Mouse (Mus musculus) midbrain, postnatal 0 days (tissue): ENCODE results near the gene Mrps2. TPM values are rescaled to one million over a fixed set of nuclear protein-coding genes. Genes with fewer than 3 reads are reported as not detected.

Experiments used
- ATAC-seq: fragments of 200-750 bp; cut with Nextera tagmentation; 2 replicates; pipeline ENCODE4 v1.8.0; 2017; ENCODE audit warnings: moderate number of reproducible peaks, mild to moderate bottlenecking, moderate TSS enrichment, moderate library complexity; ENCODE audit not compliant: low FRiP score
- DNase-seq: peaks from one replicate; pipeline ENCODE4 v3.0.0-alpha.2; 2015; ENCODE audit warnings: low spot score
- H3K27ac ChIP-seq: fragments of 300-500 bp; sonication (generic); 2 replicates; pipeline ENCODE4 v1.5.1; 2014; ENCODE audit warnings: low read depth, mild to moderate bottlenecking, low read length, mixed read lengths
- H3K27me3 ChIP-seq: fragments of 300-500 bp; sonication (generic); 2 replicates; pipeline ENCODE4 v1.6.1; 2014; ENCODE audit warnings: low read length, control low read depth, mixed read lengths; ENCODE audit not compliant: insufficient read depth
- H3K36me3 ChIP-seq: fragments of 300-500 bp; sonication (generic); 2 replicates; pipeline ENCODE4 v1.6.1; 2014; ENCODE audit warnings: low read length, control low read depth, mixed read lengths; ENCODE audit not compliant: insufficient read depth
- H3K4me1 ChIP-seq: fragments of 300-500 bp; sonication (generic); 2 replicates; pipeline ENCODE4 v1.6.1; 2014; ENCODE audit warnings: mild to moderate bottlenecking, control low read depth, antibody characterized with exemption, low read length, mixed read lengths; ENCODE audit not compliant: insufficient read depth
- H3K4me2 ChIP-seq: fragments of 300-500 bp; sonication (generic); 2 replicates; pipeline ENCODE4 v1.6.1; 2014; ENCODE audit warnings: low read depth, mild to moderate bottlenecking, low read length, mixed read lengths; ENCODE audit not compliant: poor library complexity, severe bottlenecking
- H3K4me3 ChIP-seq: fragments of 300-500 bp; sonication (generic); 2 replicates; pipeline ENCODE4 v1.5.1; 2014; ENCODE audit warnings: low read depth, mild to moderate bottlenecking, low read length, moderate library complexity
- H3K9ac ChIP-seq: fragments of 300-500 bp; sonication (generic); replicated peaks from 2 replicates; pipeline ENCODE4 v1.6.1; 2014; ENCODE audit warnings: mild to moderate bottlenecking, low read length, moderate library complexity, mixed read lengths; ENCODE audit not compliant: poor library complexity, severe bottlenecking
- H3K9me3 ChIP-seq: fragments of 300-500 bp; sonication (generic); 2 replicates; pipeline ENCODE4 v1.6.1; 2016; ENCODE audit warnings: low read length, control low read depth
- CTCF ChIP-seq: IDR thresholded peaks from 2 replicates; pipeline ENCODE4 v1.5.1; 2016; ENCODE audit warnings: antibody characterized with exemption, mild to moderate bottlenecking
- WGBS: fragments of 180-500 bp; shearing (Covaris S2); extraction: QIAGEN DNeasy Blood & Tissue Kit; methylation state at CpG from one replicate; pipeline ENCODE4 v1.1.7; 2014; 5-methylcytosine and 5-hydroxymethylcytosine counted together
- polyA plus RNA-seq: library from polyadenylated mRNA; unstranded; fragments of >200 nt; fragmentation: Nextera tagmentation; extraction: Ambion mirVana; gene quantifications from 2 replicates; pipeline ENCODE4 v1.2.1, GENCODE M21; 2015
- total RNA-seq: library from RNA; depleted of rRNA; stranded (reverse); fragments of >200 nt; gene quantifications from 2 replicates; pipeline ENCODE4 v1.2.3, GENCODE M21; 2014; rRNA removed

The Mrps2 gene
- total and polyA plus RNA-seq, 2 experiments from 2014 or later: 27.7 to 38.3 TPM

DNA sequence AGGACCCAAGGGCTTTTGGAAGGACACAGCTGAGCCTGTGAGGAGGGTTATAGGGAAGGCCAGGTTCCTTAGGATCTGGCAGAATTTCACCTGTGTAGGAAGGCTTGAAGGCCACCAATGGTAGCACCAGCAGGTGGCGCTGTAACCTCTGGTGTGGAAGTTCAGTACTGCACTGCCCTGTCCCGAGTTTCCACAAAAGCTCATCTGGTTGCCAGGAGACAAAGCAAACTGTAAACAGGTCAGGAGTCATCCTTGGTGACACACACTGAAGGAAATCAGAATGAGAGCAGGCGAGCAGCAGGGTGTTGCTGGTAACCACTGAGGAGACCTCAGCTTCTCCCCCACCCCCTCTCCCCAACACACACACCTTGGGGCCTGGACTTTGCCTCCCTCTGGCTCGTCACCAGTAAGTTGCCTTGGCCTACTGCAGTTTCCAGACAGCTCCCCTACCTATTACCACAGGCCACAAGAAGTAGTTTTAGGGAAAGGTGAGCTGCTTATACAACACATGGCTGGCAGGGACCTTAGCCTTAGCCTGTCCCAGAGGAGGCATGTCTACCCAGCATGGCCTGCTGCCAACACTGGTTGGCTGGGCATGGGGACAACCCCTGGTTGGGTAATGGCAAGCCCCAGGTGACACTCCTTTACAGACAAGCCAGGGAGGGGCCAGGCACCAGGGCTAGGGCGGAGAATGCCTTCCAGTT, 49.5 kb downstream of the Mrps2 start:
- no peaks in the 10 kb centered on the region for H3K27me3 ChIP-seq
- peak overlapping the region; percentile 67 for H3K27ac ChIP-seq
- H3K9me3 ChIP-seq: no peaks in the 10 kb centered on the region
- H3K4me1 ChIP-seq: peaks cover 32% of the 10 kb centered on the region
- H3K36me3 ChIP-seq: peaks cover 9% of the 10 kb centered on the region; the same call in 1 of the 2 replicates
- DNase-seq: peak; percentile 73
- no peak for ATAC-seq
- H3K9ac ChIP-seq: no peak overlapping the region
- WGBS: 46% methylated on average over 5 of the region's 5 CpGs
- H3K4me2 ChIP-seq: peak overlapping the region; percentile 13; the same call in 1 of the 2 replicates
- no peak overlapping the region for H3K4me3 ChIP-seq
- peak; percentile 76 for TF ChIP-seq CTCF

DNA sequence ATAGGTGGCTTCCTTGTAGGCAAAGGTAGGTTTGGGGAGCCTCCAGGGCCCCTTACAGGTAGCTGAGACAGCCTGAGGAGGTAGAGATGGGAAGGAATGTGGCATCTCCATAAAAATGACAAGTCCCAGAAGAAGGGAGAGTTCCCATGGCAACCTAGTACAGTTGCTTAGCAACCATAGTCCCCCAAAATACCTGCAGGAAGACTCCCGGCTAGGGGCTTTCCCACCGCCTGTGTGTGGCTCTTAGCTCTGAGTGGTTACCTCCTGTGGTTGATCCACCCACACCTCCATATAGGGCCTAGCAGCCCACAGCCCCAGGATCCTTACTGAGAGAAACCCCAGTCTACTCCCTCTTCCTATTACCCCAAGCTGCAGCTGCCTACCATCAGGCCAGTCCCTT, 50.4 kb downstream of the Mrps2 start:
- peak; percentile 70 for DNase-seq
- Histone ChIP-seq H3K9ac (peak overlapping the region; percentile 15; the same call in 1 of the 2 replicates), H3K4me2 (peak overlapping the region; percentile 13), H3K27ac (peak overlapping the region; percentile 67), H3K27me3 (no peaks in the 10 kb centered on the region), H3K36me3 (peaks cover 10% of the 10 kb centered on the region; the same call in 1 of the 2 replicates), H3K4me3 (no peak overlapping the region), H3K9me3 (no peaks in the 10 kb centered on the region), H3K4me1 (peaks cover 32% of the 10 kb centered on the region)
- ATAC-seq: peak; percentile 28; the same call in 1 of the 2 replicates
- no peak for TF ChIP-seq CTCF
- WGBS: 0% methylated on average over 2 of the region's 2 CpGs

DNA sequence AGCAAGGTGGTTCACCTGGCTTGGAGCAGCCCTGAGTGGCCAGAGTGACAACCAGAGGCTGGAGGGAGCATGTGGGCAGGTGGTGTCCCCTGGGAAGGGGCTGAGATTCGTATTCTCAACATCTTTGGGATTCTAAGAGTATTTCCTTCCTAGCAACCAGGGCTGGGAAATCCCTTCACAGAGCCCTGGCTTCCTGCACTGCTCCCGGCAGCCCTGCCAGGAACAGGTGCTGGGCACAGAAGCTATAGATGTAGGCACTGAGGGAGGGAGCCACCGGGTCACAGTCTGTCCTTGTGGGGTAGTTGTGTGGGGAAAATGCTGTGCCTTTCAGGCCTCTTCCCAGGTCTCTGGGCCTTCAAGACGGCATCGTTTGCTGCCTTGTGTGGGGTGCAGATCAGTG, 52.7 kb downstream of the Mrps2 start:
- Histone ChIP-seq H3K9me3 (no peaks in the 10 kb centered on the region), H3K27me3 (no peaks in the 10 kb centered on the region), H3K4me1 (peaks cover 32% of the 10 kb centered on the region), H3K4me3 (no peak overlapping the region), H3K36me3 (peaks cover 10% of the 10 kb centered on the region; the same call in 1 of the 2 replicates), H3K9ac (peak overlapping the region; percentile 44; the same call in 1 of the 2 replicates), H3K4me2 (no peak overlapping the region), H3K27ac (no peak overlapping the region)
- DNase-seq (no peak), ATAC-seq (no peak)
- no peak for TF ChIP-seq CTCF
- 59% methylated on average over 5 of the region's 5 CpGs for WGBS

Other genes starting within 250 kb of the Mrps2 start
- gene Ppp1r26, start 21.3 kb upstream of the Mrps2 start, total RNA-seq: 54.5 and 84.3 TPM in 2 replicates
- gene Ppp1r26, start 21.3 kb upstream of the Mrps2 start, polyA plus RNA-seq: 14.2 and 17.5 TPM in 2 replicates
- 3.4 and 6.2 TPM in 2 replicates for gene 1700007K13Rik, start 1.7 kb upstream of the Mrps2 start, total RNA-seq
- gene 1700007K13Rik, start 1.7 kb upstream of the Mrps2 start, polyA plus RNA-seq: 5.4 and 5.8 TPM in 2 replicates
- gene Gbgt1, start 28.8 kb downstream of the Mrps2 start, total RNA-seq: 3.3 and 5.4 TPM in 2 replicates
- gene Gbgt1, start 28.8 kb downstream of the Mrps2 start, polyA plus RNA-seq: 0.75 and 0.81 TPM in 2 replicates
- not detected in 2 replicates for gene Gm10134, start 38.0 kb downstream of the Mrps2 start, total RNA-seq
- 3.6 and 4.0 TPM in 2 replicates for gene Gm10134, start 38.0 kb downstream of the Mrps2 start, polyA plus RNA-seq
- gene Ralgds, start 45.1 kb downstream of the Mrps2 start, total RNA-seq: 212 and 292 TPM in 2 replicates
- gene Ralgds, start 45.1 kb downstream of the Mrps2 start, polyA plus RNA-seq: 82.1 and 84.6 TPM in 2 replicates
- gene Cel, start 95.3 kb downstream of the Mrps2 start, total RNA-seq: not detected in 2 replicates
- gene Cel, start 95.3 kb downstream of the Mrps2 start, polyA plus RNA-seq: not detected in 2 replicates
- 23.3 and 26.7 TPM in 2 replicates for gene Gtf3c5, start 115.7 kb downstream of the Mrps2 start, total RNA-seq
- gene Gtf3c5, start 115.7 kb downstream of the Mrps2 start, polyA plus RNA-seq: 29.3 and 33.5 TPM in 2 replicates
- not detected in 2 replicates for gene Gfi1b, start 153.9 kb downstream of the Mrps2 start, total RNA-seq
- not detected in 2 replicates for gene Gfi1b, start 153.9 kb downstream of the Mrps2 start, polyA plus RNA-seq
- gene Tsc1, start 173.2 kb downstream of the Mrps2 start, total RNA-seq: 41.3 and 42.9 TPM in 2 replicates
- gene Tsc1, start 173.2 kb downstream of the Mrps2 start, polyA plus RNA-seq: 19.5 and 22.9 TPM in 2 replicates
- gene Spaca9, start 231.7 kb downstream of the Mrps2 start, total RNA-seq: not detected in 2 replicates
- 2.5 and 2.7 TPM in 2 replicates for gene Spaca9, start 231.7 kb downstream of the Mrps2 start, polyA plus RNA-seq
- gene Ak8, start 232.1 kb downstream of the Mrps2 start, total RNA-seq: 2.3 and 2.8 TPM in 2 replicates
- 4.9 and 5.3 TPM in 2 replicates for gene Ak8, start 232.1 kb downstream of the Mrps2 start, polyA plus RNA-seq